Mouse (Mus musculus): ENCODE data around the gene Nudt7. TPM values are rescaled to one million over a fixed set of nuclear protein-coding genes. Genes with fewer than 3 reads are reported as not detected.
A peak's percentile ranks its signal among the peaks of the same experiment; 100 is the strongest.

Nudt7 gene
- polyA plus RNA-seq (2014; fragmentation: Nextera tagmentation; extraction: Ambion mirVana) = 3.8 and 4.5 TPM in 2 replicates

DNA sequence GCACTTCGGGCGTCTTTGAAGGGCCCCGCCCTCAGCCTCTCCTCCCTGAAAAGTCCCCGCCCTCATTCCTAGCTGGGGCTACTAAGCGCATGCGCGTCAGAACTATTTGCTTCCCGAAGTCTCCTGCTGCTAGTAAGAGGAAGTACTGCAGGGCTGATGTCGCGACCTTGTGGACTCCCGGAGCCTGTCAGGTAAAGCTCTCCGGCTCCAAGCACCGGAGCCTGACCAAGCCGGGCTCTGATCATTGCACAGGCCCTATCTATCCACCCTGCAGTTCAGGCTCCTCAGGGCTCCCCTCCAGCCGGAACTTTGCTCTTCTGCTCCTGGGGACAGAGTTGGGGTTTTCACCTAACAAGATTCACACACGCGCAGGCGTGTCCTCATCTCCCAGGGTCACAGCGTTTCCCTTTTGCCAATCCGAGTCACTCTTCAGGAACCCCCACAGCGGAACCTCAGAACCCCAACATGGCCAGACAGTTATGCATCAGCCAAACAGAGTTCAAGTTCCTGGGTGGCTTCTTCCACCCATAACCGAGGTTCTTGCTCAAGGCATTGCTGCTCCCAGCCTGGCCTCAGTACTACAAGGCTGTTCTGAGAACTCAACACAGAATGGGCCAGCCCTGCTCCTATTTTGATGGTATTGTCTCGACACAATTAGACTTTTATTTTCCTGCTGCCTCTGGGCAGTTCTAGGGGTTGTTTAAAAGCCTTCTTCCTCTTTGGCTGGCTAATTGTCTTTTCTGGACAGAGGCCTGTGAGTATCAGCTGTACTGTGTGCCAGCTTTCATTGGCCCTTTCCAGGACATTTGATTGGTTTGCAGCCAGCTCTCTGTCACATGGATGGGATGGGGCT lies at the start of gene Nudt7:
Gene Nudt7 (plus strand): TSS at position 48 of the 853 bp plus-strand sequence.
- WGBS = 2% methylated on average over 23 of the region's 23 CpGs
- H3K4me3 ChIP-seq (ENCODE audit: low read depth, low read length) = peak within 1 kb of the TSS; percentile 28

DNA sequence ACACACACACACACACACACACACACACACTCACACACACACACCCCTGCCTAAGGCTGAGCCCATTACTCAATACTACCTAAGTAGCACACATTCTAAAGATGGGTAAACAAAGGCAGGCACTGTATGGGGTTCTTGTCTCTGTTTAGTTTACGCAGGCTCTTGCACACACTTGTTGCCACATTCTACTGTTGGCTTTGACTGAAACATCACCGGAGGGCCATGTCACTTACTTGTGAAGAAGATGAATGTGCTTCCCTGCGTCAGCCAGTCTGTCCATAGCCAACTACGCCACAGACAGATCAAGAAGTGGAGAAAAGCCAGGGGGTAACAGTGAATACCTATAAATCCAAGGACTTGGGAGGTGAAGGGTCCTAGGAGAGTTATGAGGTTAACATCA lies 45.4 kb upstream of the Nudt7 start:
- Histone ChIP-seq H3K27ac (ENCODE audit: low read depth, low read length) (no peak overlapping the region), H3K27me3 (ENCODE audit: control insufficient read depth, insufficient read depth, low read length) (no peaks in the 10 kb centered on the region), H3K9me3 (ENCODE audit: control insufficient read depth, low read length) (no peaks in the 10 kb centered on the region), H3K36me3 (ENCODE audit: control insufficient read depth, insufficient read depth, low read length) (no peaks in the 10 kb centered on the region), H3K4me3 (ENCODE audit: low read depth, low read length) (no peak overlapping the region), H3K9ac (replicated peaks; ENCODE audit: low read depth, low read length) (no peak overlapping the region), H3K4me2 (ENCODE audit: low read depth, low read length) (no peak overlapping the region), H3K4me1 (ENCODE audit: control insufficient read depth, insufficient read depth, low read length) (no peaks in the 10 kb centered on the region)
- 87% methylated on average over 4 of the region's 4 CpGs for WGBS
- no peak for ATAC-seq (ENCODE audit: low read depth)

More for the DNA sequence above, at the start of gene Nudt7:
- no peaks in the 10 kb centered on the region for H3K9me3 ChIP-seq (ENCODE audit: control insufficient read depth, low read length)
- H3K4me2 ChIP-seq (ENCODE audit: low read depth, low read length) = peak within 1 kb of the TSS; percentile 56
- ATAC-seq (ENCODE audit: low read depth) = peak; percentile 87
- H3K27me3 ChIP-seq (ENCODE audit: control insufficient read depth, insufficient read depth, low read length) = no peaks in the 10 kb centered on the region
- H3K27ac ChIP-seq (ENCODE audit: low read depth, low read length) = no peak within 1 kb of the TSS
- H3K9ac ChIP-seq (replicated peaks; ENCODE audit: low read depth, low read length) = no peak within 1 kb of the TSS
- no peaks in the 10 kb centered on the region for H3K4me1 ChIP-seq (ENCODE audit: control insufficient read depth, insufficient read depth, low read length)
- H3K36me3 ChIP-seq (ENCODE audit: control insufficient read depth, insufficient read depth, low read length) = no peaks in the 10 kb centered on the region

DNA sequence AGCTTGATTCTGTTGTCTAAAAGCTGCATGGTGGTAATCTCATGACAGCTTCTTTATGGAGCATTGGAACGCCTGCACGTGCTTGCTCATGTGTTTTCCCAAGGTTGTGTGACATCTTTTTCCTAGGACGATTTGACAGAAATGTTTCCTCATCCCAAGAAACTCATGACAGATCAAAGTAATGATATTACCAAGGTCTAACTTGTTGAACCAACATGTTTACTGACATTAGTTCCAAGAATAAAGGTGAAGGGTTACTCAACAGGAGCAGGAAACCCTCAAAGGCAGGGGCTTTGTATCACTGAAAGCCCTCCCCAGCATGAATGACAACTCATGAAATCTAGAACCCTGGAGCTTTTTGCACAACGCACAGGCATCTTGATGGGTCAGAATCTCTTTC lies 42.6 kb upstream of the Nudt7 start:
- WGBS = 88% methylated on average over 4 of the region's 4 CpGs
- ATAC-seq (ENCODE audit: low read depth) = no peak
- Histone ChIP-seq H3K27me3 (ENCODE audit: control insufficient read depth, insufficient read depth, low read length) (no peaks in the 10 kb centered on the region), H3K9me3 (ENCODE audit: control insufficient read depth, low read length) (no peaks in the 10 kb centered on the region), H3K27ac (ENCODE audit: low read depth, low read length) (no peak overlapping the region), H3K36me3 (ENCODE audit: control insufficient read depth, insufficient read depth, low read length) (no peaks in the 10 kb centered on the region), H3K4me1 (ENCODE audit: control insufficient read depth, insufficient read depth, low read length) (no peaks in the 10 kb centered on the region), H3K9ac (replicated peaks; ENCODE audit: low read depth, low read length) (no peak overlapping the region), H3K4me2 (ENCODE audit: low read depth, low read length) (no peak overlapping the region), H3K4me3 (ENCODE audit: low read depth, low read length) (no peak overlapping the region)

DNA sequence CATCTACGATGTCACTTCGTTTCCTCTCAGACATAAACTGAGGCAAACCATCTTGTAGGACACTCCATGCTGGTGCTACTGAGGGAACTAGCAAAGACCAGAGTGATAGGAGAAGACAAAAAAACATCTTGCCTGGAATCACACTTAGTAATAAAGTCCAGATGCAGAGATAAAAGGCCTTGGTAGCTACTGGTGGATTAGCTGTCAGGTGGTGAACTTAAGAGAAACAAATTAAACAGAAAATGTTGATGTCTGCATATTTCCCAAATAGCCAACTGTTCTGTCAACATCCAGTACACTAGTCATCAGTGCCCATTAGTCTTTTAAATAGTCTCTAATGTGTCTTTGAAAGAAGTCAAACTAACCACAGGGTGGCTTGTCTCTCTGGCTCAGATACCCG lies 40.0 kb upstream of the Nudt7 start:
- no peaks in the 10 kb centered on the region for H3K9me3 ChIP-seq (ENCODE audit: control insufficient read depth, low read length)
- 94% methylated on average over 3 of the region's 3 CpGs for WGBS
- no peak for ATAC-seq (ENCODE audit: low read depth)

DNA sequence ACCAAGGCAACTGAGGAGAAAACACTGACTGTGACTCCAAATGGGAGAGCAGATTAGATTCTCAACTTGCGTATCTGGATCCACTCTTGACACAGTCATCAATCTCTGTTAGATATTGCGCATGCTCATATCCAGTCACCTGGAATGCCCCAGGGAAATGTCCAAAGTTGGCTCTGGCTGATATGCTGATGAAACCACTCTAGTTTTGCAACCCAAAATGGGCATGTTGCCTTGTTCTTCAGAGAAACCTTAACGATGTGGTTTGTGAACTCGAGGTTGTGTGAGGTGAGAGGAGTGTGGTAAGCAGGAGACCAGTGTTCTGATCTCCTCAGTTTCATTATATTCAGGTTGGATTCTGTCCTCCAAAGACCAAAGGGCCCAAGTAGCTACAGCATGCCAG lies 38.8 kb upstream of the Nudt7 start:
- WGBS = 94% methylated on average over 4 of the region's 4 CpGs
- Histone ChIP-seq H3K9ac (replicated peaks; ENCODE audit: low read depth, low read length) (no peak overlapping the region), H3K27me3 (ENCODE audit: control insufficient read depth, insufficient read depth, low read length) (no peaks in the 10 kb centered on the region), H3K4me2 (ENCODE audit: low read depth, low read length) (no peak overlapping the region), H3K9me3 (ENCODE audit: control insufficient read depth, low read length) (no peaks in the 10 kb centered on the region), H3K36me3 (ENCODE audit: control insufficient read depth, insufficient read depth, low read length) (no peaks in the 10 kb centered on the region), H3K4me1 (ENCODE audit: control insufficient read depth, insufficient read depth, low read length) (no peaks in the 10 kb centered on the region), H3K27ac (ENCODE audit: low read depth, low read length) (no peak overlapping the region), H3K4me3 (ENCODE audit: low read depth, low read length) (no peak overlapping the region)
- no peak for ATAC-seq (ENCODE audit: low read depth)

More for the DNA sequence above, 40.0 kb upstream of the Nudt7 start:
- no peaks in the 10 kb centered on the region for H3K4me1 ChIP-seq (ENCODE audit: control insufficient read depth, insufficient read depth, low read length)
- no peaks in the 10 kb centered on the region for H3K36me3 ChIP-seq (ENCODE audit: control insufficient read depth, insufficient read depth, low read length)
- H3K27me3 ChIP-seq (ENCODE audit: control insufficient read depth, insufficient read depth, low read length) = no peaks in the 10 kb centered on the region
- no peak overlapping the region for H3K27ac ChIP-seq (ENCODE audit: low read depth, low read length)
- H3K4me3 ChIP-seq (ENCODE audit: low read depth, low read length) = no peak overlapping the region
- no peak overlapping the region for H3K9ac ChIP-seq (replicated peaks; ENCODE audit: low read depth, low read length)
- no peak overlapping the region for H3K4me2 ChIP-seq (ENCODE audit: low read depth, low read length)

- no peak overlapping the region for H3K4me3 ChIP-seq (ENCODE audit: low read depth, low read length)
- no peak overlapping the region for H3K4me2 ChIP-seq (ENCODE audit: low read depth, low read length)
- no peaks in the 10 kb centered on the region for H3K36me3 ChIP-seq (ENCODE audit: control insufficient read depth, insufficient read depth, low read length)
- H3K9me3 ChIP-seq (ENCODE audit: control insufficient read depth, low read length) = no peaks in the 10 kb centered on the region
- H3K9ac ChIP-seq (replicated peaks; ENCODE audit: low read depth, low read length) = no peak overlapping the region
- H3K4me1 ChIP-seq (ENCODE audit: control insufficient read depth, insufficient read depth, low read length) = no peaks in the 10 kb centered on the region
- WGBS = 55% methylated on average over 14 of the region's 14 CpGs
- ATAC-seq (ENCODE audit: low read depth) = no peak
- no peak overlapping the region for H3K27ac ChIP-seq (ENCODE audit: low read depth, low read length)
- H3K27me3 ChIP-seq (ENCODE audit: control insufficient read depth, insufficient read depth, low read length) = no peaks in the 10 kb centered on the region
Observed at GRCm38 (mm10) chr8:114100561-114101206, 32.7 kb upstream of the Nudt7 start.

DNA sequence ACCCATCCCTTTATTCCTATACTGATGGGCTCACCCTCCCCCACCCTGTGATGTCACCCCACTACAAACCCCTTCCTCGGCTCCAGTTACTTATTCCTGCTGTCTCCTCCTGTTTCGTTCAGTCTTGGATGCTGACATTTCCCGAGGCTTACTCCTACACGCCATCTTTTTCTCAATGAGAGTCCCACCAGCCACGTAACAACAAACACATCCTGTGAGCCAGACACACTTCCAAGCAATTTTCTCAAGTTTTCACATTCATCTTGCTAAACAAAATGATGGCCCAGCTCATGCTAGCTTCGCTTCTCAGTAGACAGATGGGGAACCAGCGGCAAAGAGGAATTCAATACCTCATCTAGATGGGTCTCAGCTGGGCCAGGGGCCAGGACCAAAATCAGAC lies 30.0 kb upstream of the Nudt7 start:
- Histone ChIP-seq H3K27ac (ENCODE audit: low read depth, low read length) (no peak overlapping the region), H3K4me3 (ENCODE audit: low read depth, low read length) (no peak overlapping the region), H3K36me3 (ENCODE audit: control insufficient read depth, insufficient read depth, low read length) (no peaks in the 10 kb centered on the region), H3K9me3 (ENCODE audit: control insufficient read depth, low read length) (no peaks in the 10 kb centered on the region), H3K27me3 (ENCODE audit: control insufficient read depth, insufficient read depth, low read length) (no peaks in the 10 kb centered on the region), H3K4me1 (ENCODE audit: control insufficient read depth, insufficient read depth, low read length) (no peaks in the 10 kb centered on the region), H3K9ac (replicated peaks; ENCODE audit: low read depth, low read length) (no peak overlapping the region), H3K4me2 (ENCODE audit: low read depth, low read length) (no peak overlapping the region)
- 71% methylated on average over 7 of the region's 7 CpGs for WGBS
- no peak for ATAC-seq (ENCODE audit: low read depth)

- WGBS = 89% methylated on average over 5 of the region's 5 CpGs
- Histone ChIP-seq H3K36me3 (ENCODE audit: control insufficient read depth, insufficient read depth, low read length) (no peaks in the 10 kb centered on the region), H3K9me3 (ENCODE audit: control insufficient read depth, low read length) (no peaks in the 10 kb centered on the region), H3K27ac (ENCODE audit: low read depth, low read length) (no peak overlapping the region), H3K4me3 (ENCODE audit: low read depth, low read length) (no peak overlapping the region), H3K4me2 (ENCODE audit: low read depth, low read length) (no peak overlapping the region), H3K4me1 (ENCODE audit: control insufficient read depth, insufficient read depth, low read length) (peaks cover 10% of the 10 kb centered on the region; the same call in 1 of the 2 replicates), H3K27me3 (ENCODE audit: control insufficient read depth, insufficient read depth, low read length) (no peaks in the 10 kb centered on the region), H3K9ac (replicated peaks; ENCODE audit: low read depth, low read length) (no peak overlapping the region)
- no peak for ATAC-seq (ENCODE audit: low read depth)
Observed at GRCm38 (mm10) chr8:114105971-114106370, 27.4 kb upstream of the Nudt7 start.
